Mouse (Mus musculus) kidney, embryonic 16.5 days (tissue): ENCODE measurements at regions not wholly inside any gene's neighbourhood (a gene's known extent, or its start where the extent isn't known, plus 50 kb on each side); places are given as distances from the start of the nearest gene placed in this dataset.

Source experiments
- ATAC-seq: fragments of 200-750 bp; cut with Nextera tagmentation; 2 replicates; pipeline ENCODE4 v1.8.0; 2017; ENCODE audit warnings: moderate TSS enrichment; ENCODE audit not compliant: low FRiP score, low TSS enrichment
- H3K27ac ChIP-seq: fragments of 300-500 bp; sonication (generic); 2 replicates; pipeline ENCODE4 v1.5.1; 2014; ENCODE audit warnings: low read length
- H3K27me3 ChIP-seq: fragments of 300-500 bp; sonication (generic); 2 replicates; pipeline ENCODE4 v1.6.1; 2014; ENCODE audit warnings: low read length, control low read depth, mixed read lengths; ENCODE audit not compliant: insufficient read depth
- H3K36me3 ChIP-seq: fragments of 300-500 bp; sonication (generic); 2 replicates; pipeline ENCODE4 v1.6.1; 2014; ENCODE audit warnings: low read length, control low read depth, mixed read lengths; ENCODE audit not compliant: insufficient read depth
- H3K4me1 ChIP-seq: fragments of 300-500 bp; sonication (generic); 2 replicates; pipeline ENCODE4 v1.6.1; 2014; ENCODE audit warnings: low read length, control low read depth, mixed read lengths; ENCODE audit not compliant: insufficient read depth
- H3K4me2 ChIP-seq: fragments of 300-500 bp; sonication (generic); replicated peaks from 2 replicates; pipeline ENCODE4 v1.6.1; 2014; ENCODE audit warnings: low read depth, low read length
- H3K4me3 ChIP-seq: fragments of 300-500 bp; sonication (generic); 2 replicates; pipeline ENCODE4 v1.5.1; 2014; ENCODE audit warnings: mild to moderate bottlenecking, low read length
- H3K9ac ChIP-seq: fragments of 300-500 bp; sonication (generic); replicated peaks from 2 replicates; pipeline ENCODE4 v1.6.1; 2014; ENCODE audit warnings: low read length
- H3K9me3 ChIP-seq: fragments of 300-500 bp; sonication (generic); 2 replicates; pipeline ENCODE4 v1.6.1; 2016; ENCODE audit warnings: low read length, control low read depth
- WGBS: fragments of 180-500 bp; shearing (Covaris S2); extraction: QIAGEN DNeasy Blood & Tissue Kit; methylation state at CpG from one replicate; pipeline ENCODE4 v1.1.7; 2014; 5-methylcytosine and 5-hydroxymethylcytosine counted together

DNA sequence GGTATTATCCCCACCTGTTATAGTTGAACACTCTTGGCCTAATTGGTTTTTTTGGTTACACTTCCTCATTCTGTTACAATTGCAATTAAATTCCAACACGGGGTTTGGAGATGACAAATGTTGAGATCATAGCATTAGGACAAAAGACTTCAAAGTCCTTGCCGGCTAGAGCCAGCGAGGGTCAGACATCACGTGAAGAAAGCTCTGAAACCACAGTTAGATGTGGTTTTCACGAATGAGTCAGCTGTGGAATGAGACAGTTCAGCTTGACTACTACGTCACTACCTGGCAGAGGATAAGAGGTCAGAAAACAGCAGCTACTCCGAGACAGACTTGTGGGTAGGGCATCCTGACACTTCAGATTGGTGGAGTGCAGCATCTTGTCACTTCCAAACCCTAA, 55.5 kb upstream of the Trio start:
- no peak for ATAC-seq
- H3K9me3 ChIP-seq: no peaks in the 10 kb centered on the region
- H3K36me3 ChIP-seq: no peaks in the 10 kb centered on the region
- H3K4me3 ChIP-seq: no peak overlapping the region
- no peaks in the 10 kb centered on the region for H3K4me1 ChIP-seq
- H3K27me3 ChIP-seq: no peaks in the 10 kb centered on the region
- WGBS: 76% methylated on average over 7 of the region's 7 CpGs
- no peak overlapping the region for H3K4me2 ChIP-seq
- H3K9ac ChIP-seq: no peak overlapping the region
- no peak overlapping the region for H3K27ac ChIP-seq

DNA sequence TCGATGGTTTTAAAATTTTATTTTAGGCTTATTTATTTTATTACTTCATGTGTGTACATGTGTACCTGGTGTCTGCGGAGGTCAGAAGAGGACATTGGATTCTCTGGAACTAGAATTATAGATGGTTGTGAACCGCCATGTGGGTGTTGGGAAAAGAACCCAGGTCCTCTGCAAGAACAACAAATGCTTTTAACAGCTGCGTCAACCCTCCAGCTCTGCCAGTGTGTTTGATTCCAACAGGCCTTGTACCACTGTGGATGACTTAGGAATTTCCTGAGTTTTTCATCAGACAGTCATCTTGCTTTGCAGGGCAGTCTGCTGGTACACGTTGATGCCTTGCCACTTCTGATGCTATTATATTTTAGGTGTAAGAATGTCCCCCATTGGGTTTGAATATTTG, 56.8 kb upstream of the Trio start:
- Histone ChIP-seq H3K27ac (no peak overlapping the region), H3K4me1 (no peaks in the 10 kb centered on the region), H3K4me3 (no peak overlapping the region), H3K36me3 (no peaks in the 10 kb centered on the region), H3K9ac (no peak overlapping the region), H3K9me3 (no peaks in the 10 kb centered on the region), H3K4me2 (no peak overlapping the region), H3K27me3 (no peaks in the 10 kb centered on the region)
- no peak for ATAC-seq
- 91% methylated on average over 5 of the region's 5 CpGs for WGBS

- H3K4me1 ChIP-seq: no peaks in the 10 kb centered on the region
- no peak overlapping the region for H3K9ac ChIP-seq
- no peak overlapping the region for H3K27ac ChIP-seq
- H3K27me3 ChIP-seq: no peaks in the 10 kb centered on the region
- no peak overlapping the region for H3K4me3 ChIP-seq
- no peaks in the 10 kb centered on the region for H3K9me3 ChIP-seq
- ATAC-seq: peak; percentile 35; the same call in 1 of the 2 replicates
- H3K36me3 ChIP-seq: no peaks in the 10 kb centered on the region
- H3K4me2 ChIP-seq: no peak overlapping the region
- WGBS: 52% methylated on average over 5 of the region's 5 CpGs
Measured at GRCm38 (mm10) chr15:28105956-28106355, 80.3 kb upstream of the Trio start.

DNA sequence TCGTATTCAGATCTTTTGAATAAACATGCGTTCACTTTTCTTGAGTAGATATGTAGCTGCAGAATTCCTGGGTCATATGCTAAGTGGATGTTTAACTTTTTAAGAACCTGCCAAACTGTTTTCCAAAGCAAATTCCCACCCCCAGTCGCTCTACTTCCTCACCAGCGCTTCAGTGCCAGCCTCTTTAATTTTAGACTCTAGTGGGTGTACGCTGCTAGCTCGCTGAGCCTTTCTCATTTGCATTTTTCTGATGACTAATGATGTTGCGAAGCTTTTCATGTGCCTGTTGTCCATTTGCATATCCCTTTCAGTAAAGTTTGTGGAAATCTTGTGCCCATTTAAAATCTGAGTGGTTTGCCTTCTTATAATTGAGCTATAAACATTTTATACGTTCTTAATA, 84.3 kb upstream of the Trio start:
- Histone ChIP-seq H3K4me1 (no peaks in the 10 kb centered on the region), H3K27me3 (no peaks in the 10 kb centered on the region), H3K4me3 (no peak overlapping the region), H3K9me3 (no peaks in the 10 kb centered on the region), H3K9ac (no peak overlapping the region), H3K4me2 (no peak overlapping the region), H3K36me3 (no peaks in the 10 kb centered on the region), H3K27ac (no peak overlapping the region)
- no peak for ATAC-seq
- 71% methylated on average over 8 of the region's 8 CpGs for WGBS

DNA sequence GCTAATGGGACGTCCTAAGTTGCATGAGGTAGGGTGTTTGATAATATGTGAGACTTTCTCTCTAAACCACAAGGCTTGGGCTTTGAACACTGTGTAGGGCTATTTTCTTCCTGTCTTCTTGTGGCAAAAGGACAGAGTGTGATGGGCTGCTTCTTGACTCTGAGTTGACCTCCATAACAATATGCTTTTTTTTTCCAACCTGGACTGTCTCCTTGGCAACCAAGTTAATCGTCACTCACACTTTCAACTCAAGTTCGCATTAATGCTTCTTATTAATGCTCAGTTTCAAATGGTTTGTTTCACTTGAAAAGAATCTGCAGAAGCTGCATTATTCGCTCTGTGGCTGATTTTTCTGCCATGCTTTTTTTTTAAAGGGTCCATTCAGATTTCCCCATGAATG, 87.8 kb upstream of the Trio start:
- H3K4me3 ChIP-seq: no peak overlapping the region
- no peaks in the 10 kb centered on the region for H3K9me3 ChIP-seq
- 0 out of 2 replicates have a peak, but pooled peaks have one; percentile 24 for ATAC-seq
- H3K4me1 ChIP-seq: no peaks in the 10 kb centered on the region
- H3K4me2 ChIP-seq: no peak overlapping the region
- H3K36me3 ChIP-seq: no peaks in the 10 kb centered on the region
- no peak overlapping the region for H3K9ac ChIP-seq
- WGBS: 69% methylated on average over 4 of the region's 4 CpGs
- no peak overlapping the region for H3K27ac ChIP-seq
- H3K27me3 ChIP-seq: no peaks in the 10 kb centered on the region

- no peak overlapping the region for H3K9ac ChIP-seq
- no peaks in the 10 kb centered on the region for H3K27me3 ChIP-seq
- peak overlapping the region; percentile 54 for H3K27ac ChIP-seq
- no peaks in the 10 kb centered on the region for H3K36me3 ChIP-seq
- WGBS: 56% methylated on average over 6 of the region's 6 CpGs
- H3K4me3 ChIP-seq: no peak overlapping the region
- H3K4me1 ChIP-seq: no peaks in the 10 kb centered on the region
- peak; percentile 94 for ATAC-seq
- no peak overlapping the region for H3K4me2 ChIP-seq
- H3K9me3 ChIP-seq: no peaks in the 10 kb centered on the region
Measured at GRCm38 (mm10) chr15:28114180-28114747, 88.6 kb upstream of the Trio start.

DNA sequence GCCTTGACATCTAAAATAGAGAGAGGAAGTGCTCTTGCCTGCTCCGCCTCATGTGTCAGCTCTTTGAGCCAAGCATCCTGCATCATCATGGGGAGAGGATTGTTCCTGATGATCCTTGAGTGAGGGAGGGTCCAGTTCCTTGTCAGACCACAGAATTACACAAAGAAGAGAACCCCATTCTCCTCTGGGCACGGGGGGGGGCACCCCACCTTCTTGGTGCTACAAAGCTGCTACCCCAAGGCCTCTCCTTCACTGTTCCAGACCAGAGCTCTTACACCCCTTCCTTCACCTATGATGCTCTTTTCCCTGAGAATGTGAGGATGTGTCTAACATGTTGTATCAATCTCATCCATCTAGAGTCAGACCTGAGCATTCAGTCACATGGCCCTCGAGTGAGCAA, 76.7 kb upstream of the Dnah5 start:
- no peaks in the 10 kb centered on the region for H3K9me3 ChIP-seq
- H3K27ac ChIP-seq: no peak overlapping the region
- no peak overlapping the region for H3K4me3 ChIP-seq
- H3K4me1 ChIP-seq: no peaks in the 10 kb centered on the region
- no peak overlapping the region for H3K9ac ChIP-seq
- 72% methylated on average over 3 of the region's 3 CpGs for WGBS
- H3K4me2 ChIP-seq: no peak overlapping the region
- ATAC-seq: no peak
- no peaks in the 10 kb centered on the region for H3K27me3 ChIP-seq
- no peaks in the 10 kb centered on the region for H3K36me3 ChIP-seq

DNA sequence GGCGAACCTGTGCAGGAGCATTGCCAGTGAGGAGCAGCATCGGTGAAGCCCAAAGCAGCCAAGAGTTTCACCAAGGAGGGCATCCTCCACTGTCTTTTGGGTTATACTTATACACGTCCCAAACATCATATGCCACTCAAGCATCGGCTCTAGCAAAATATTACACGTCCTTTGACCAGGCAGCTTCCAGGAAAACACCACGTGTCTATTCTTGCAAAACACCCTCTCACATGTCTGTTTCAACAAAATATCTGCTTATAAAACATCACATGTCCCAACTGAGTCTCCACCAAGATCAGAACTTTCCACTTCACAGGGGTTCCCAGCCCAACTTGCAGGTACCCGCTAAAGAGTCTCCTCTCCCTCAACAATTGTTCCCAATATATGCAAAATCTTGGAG, 74.0 kb upstream of the Dnah5 start:
- Histone ChIP-seq H3K4me1 (no peaks in the 10 kb centered on the region), H3K9me3 (no peaks in the 10 kb centered on the region)

DNA sequence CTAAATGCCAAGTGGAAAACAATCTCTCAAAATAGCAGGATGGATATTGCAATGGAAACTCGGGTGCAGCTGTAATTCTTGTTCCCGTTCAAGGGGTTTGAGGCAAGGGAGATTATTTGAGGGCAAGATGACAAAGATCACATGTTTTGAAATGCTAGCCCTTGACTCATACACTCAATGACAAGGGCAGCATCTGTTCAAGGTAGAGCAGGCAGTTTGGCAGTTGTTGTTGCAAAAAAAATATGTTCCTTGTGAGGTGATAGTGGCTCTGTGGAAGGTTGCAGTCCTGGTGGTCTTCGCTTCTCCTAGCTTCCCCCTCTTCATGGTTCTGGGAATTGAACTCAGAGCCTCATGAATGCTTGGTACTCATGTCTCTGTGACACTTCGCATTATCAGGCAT, 72.0 kb upstream of the Dnah5 start:
- no peak for ATAC-seq
- WGBS: 87% methylated on average over 4 of the region's 4 CpGs
- no peak overlapping the region for H3K4me3 ChIP-seq
- no peak overlapping the region for H3K4me2 ChIP-seq
- H3K27me3 ChIP-seq: no peaks in the 10 kb centered on the region
- H3K36me3 ChIP-seq: no peaks in the 10 kb centered on the region
- H3K27ac ChIP-seq: no peak overlapping the region
- no peak overlapping the region for H3K9ac ChIP-seq
- no peaks in the 10 kb centered on the region for H3K9me3 ChIP-seq
- H3K4me1 ChIP-seq: no peaks in the 10 kb centered on the region

More for the DNA sequence above, 74.0 kb upstream of the Dnah5 start:
- H3K4me2 ChIP-seq: no peak overlapping the region
- H3K9ac ChIP-seq: no peak overlapping the region
- H3K36me3 ChIP-seq: no peaks in the 10 kb centered on the region
- 94% methylated on average over 7 of the region's 7 CpGs for WGBS
- H3K27ac ChIP-seq: no peak overlapping the region
- no peak overlapping the region for H3K4me3 ChIP-seq
- H3K27me3 ChIP-seq: no peaks in the 10 kb centered on the region
- no peak for ATAC-seq

GRCm38 (mm10) chr15:28133171-28133810, 70.3 kb upstream of the Dnah5 start:
- WGBS: 54% methylated on average over 10 of the region's 10 CpGs
- Histone ChIP-seq H3K27me3 (no peaks in the 10 kb centered on the region), H3K36me3 (no peaks in the 10 kb centered on the region), H3K27ac (no peak overlapping the region), H3K9me3 (no peaks in the 10 kb centered on the region), H3K4me3 (no peak overlapping the region), H3K4me1 (no peaks in the 10 kb centered on the region), H3K4me2 (no peak overlapping the region), H3K9ac (no peak overlapping the region)
- no peak for ATAC-seq
